Mouse (Mus musculus) layer of hippocampus, adult 6 months (tissue): Measurements from ENCODE around the gene Ephb6. TPM values are rescaled to one million over a fixed set of nuclear protein-coding genes. Genes with fewer than 3 reads are reported as not detected.

Source experiments
- long read RNA-seq, 2 experiments: library from polyadenylated mRNA; unstranded; transcript quantifications; one replicate each; pipeline ENCODE4 v2.0.0; 2019 to 2020
- polyA plus RNA-seq: library from polyadenylated mRNA; unstranded; fragments of <200 nt; fragmentation: Nextera tagmentation; gene quantifications from 2 replicates; pipeline ENCODE4 v1.2.3, GENCODE M21; 2021

Gene Ephb6
- 36.2 and 39.3 TPM in 2 replicates for polyA plus RNA-seq
- long read RNA-seq, experiment 1, transcript Ephb6-201 (18 exons, 3,762 nt): major isoform, 33 of 56 reads
- long read RNA-seq, experiment 1, partial matches to known transcripts: 21 of 56 reads
- long read RNA-seq, experiment 1, other reads (novel, unspliced or antisense): 2 of 56 reads
- long read RNA-seq, experiment 2, transcript Ephb6-201 (18 exons, 3,762 nt): major isoform, 223 of 331 reads
- long read RNA-seq, experiment 2, partial matches to known transcripts: 53 of 331 reads
- long read RNA-seq, experiment 2, other reads (novel, unspliced or antisense): 55 of 331 reads

DNA sequence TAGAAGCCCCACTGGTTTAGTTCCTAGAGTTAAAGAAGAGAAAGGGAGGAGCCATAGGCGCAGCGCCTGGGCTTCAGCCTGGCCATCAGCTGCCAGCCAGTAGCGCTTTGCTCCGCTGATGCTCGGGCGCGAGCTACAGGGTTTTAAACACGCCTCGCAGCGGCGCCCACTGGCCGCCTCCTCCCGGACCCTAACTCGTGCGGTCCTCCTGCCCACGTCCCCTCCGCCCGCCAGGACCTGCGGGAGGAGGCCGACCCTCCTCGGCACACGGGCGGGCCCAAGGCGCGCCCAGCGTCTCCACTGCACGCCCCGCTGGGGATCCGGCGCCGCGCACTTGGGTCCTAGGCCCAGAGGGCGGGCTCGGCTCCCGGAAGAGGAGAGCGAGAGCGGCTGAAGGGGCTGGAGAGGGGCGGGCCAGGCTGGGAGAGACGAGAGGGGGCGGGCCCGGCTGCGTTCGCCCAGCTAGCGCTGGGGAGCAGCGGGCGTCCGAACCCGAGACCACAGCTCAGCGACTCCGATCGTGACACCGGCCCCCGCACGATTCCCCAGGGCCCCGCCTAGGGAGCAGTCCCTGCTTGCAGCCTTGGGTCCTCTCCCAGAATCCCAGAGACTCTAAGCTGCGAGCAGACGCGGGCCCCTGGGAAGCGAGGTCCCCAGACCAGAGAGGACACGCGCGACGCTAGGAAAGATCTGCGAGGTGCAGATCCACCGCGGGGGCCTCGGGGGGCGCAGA, at the start of gene Ephb6:
Ephb6 (plus strand) TSS at position 422 of the 733 bp plus-strand sequence.

DNA sequence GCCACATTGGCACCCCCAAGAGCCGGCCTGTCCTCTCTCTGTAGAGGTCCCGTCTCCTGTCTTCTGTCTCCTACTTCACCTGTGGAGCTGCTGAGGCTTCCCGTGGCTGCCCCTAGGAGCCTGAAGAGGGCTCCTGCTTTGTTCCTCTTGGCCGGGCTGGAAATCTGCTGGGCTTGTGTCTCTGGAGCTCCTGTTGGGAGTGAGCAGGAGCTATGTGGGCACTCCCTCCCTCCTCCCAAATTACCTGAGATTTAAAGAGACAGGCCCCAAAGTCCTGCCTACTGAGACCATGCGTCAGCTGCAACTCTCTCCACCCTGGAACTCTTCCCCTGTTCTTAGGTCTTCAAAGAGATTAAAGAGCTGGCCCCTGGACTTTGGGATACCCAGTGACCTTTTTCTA, 30.9 kb downstream of the Ephb6 start, which contains the start of gene Trpv6:
Trpv6 (minus strand) TSS at position 228 of the 400 bp plus-strand sequence.

Other genes starting within 250 kb of the Ephb6 start
- not detected in 2 replicates for gene Prss3, start 227.8 kb upstream of the Ephb6 start, polyA plus RNA-seq
- not detected in 2 replicates for gene Gm5771, start 213.1 kb upstream of the Ephb6 start, polyA plus RNA-seq
- gene Gm10334, start 159.3 kb upstream of the Ephb6 start, polyA plus RNA-seq: 0.34 TPM in 1 of 2 replicates, not detected in the other
- gene Prss1, start 146.6 kb upstream of the Ephb6 start, polyA plus RNA-seq: not detected in 2 replicates
- gene Prss2, start 83.7 kb upstream of the Ephb6 start, polyA plus RNA-seq: not detected in 2 replicates
- gene Trpv6, start 30.9 kb downstream of the Ephb6 start, polyA plus RNA-seq: 0.24 and 0.33 TPM in 2 replicates
- not detected in 2 replicates for gene Trpv5, start 75.3 kb downstream of the Ephb6 start, polyA plus RNA-seq
- not detected in 2 replicates for gene Llcfc1, start 78.9 kb downstream of the Ephb6 start, polyA plus RNA-seq
- not detected in 2 replicates for gene Kel, start 98.9 kb downstream of the Ephb6 start, polyA plus RNA-seq
- not detected in 2 replicates for gene Olfr459, start 169.7 kb downstream of the Ephb6 start, polyA plus RNA-seq
- gene Pip, start 242.1 kb downstream of the Ephb6 start, polyA plus RNA-seq: not detected in 2 replicates
- not detected in 2 replicates for gene Sval2, start 247.5 kb downstream of the Ephb6 start, polyA plus RNA-seq